Mouse (Mus musculus): ENCODE measurements around the gene Prr15. TPM values are rescaled to one million over a fixed set of nuclear protein-coding genes. Genes with fewer than 3 reads are reported as not detected.

Prr15 gene
- polyA plus RNA-seq, 1 experiment, result 0.35 TPM

- no peak overlapping the region for H3K27ac ChIP-seq (ENCODE audit: insufficient read depth, low read length)
- TF ChIP-seq CTCF (IDR thresholded peaks at IDR 0.05; ENCODE audit: borderline replicate concordance, insufficient read depth, low read length) (no peak), POLR2A (IDR thresholded peaks at IDR 0.05; ENCODE audit: low read depth, low read length) (no peak)
- H3K4me3 ChIP-seq (ENCODE audit: insufficient read depth, low read length), result no peak overlapping the region
- no peaks in the 10 kb centered on the region for H3K4me1 ChIP-seq (ENCODE audit: control insufficient read depth, insufficient read depth, low read length)
Measured at GRCm38 (mm10) chr6:54352931-54353690, 27.5 kb downstream of the Prr15 start.

- Histone ChIP-seq H3K4me1 (ENCODE audit: control insufficient read depth, insufficient read depth, low read length) (no peaks in the 10 kb centered on the region), H3K4me3 (ENCODE audit: insufficient read depth, low read length) (no peak overlapping the region), H3K27ac (ENCODE audit: insufficient read depth, low read length) (no peak overlapping the region)
- TF ChIP-seq POLR2A (IDR thresholded peaks at IDR 0.05; ENCODE audit: low read depth, low read length) (no peak), CTCF (IDR thresholded peaks at IDR 0.05; ENCODE audit: borderline replicate concordance, insufficient read depth, low read length) (no peak)
Measured at GRCm38 (mm10) chr6:54353698-54354097, 28.1 kb downstream of the Prr15 start.

GRCm38 (mm10) chr6:54355626-54356025, 30.0 kb downstream of the Prr15 start:
- H3K4me3 ChIP-seq (ENCODE audit: insufficient read depth, low read length), result no peak overlapping the region
- no peaks in the 10 kb centered on the region for H3K4me1 ChIP-seq (ENCODE audit: control insufficient read depth, insufficient read depth, low read length)
- no peak overlapping the region for H3K27ac ChIP-seq (ENCODE audit: insufficient read depth, low read length)
- TF ChIP-seq CTCF (IDR thresholded peaks at IDR 0.05; ENCODE audit: borderline replicate concordance, insufficient read depth, low read length) (no peak), POLR2A (IDR thresholded peaks at IDR 0.05; ENCODE audit: low read depth, low read length) (no peak)

- Histone ChIP-seq H3K4me3 (ENCODE audit: insufficient read depth, low read length) (no peak overlapping the region), H3K27ac (ENCODE audit: insufficient read depth, low read length) (no peak overlapping the region), H3K4me1 (ENCODE audit: control insufficient read depth, insufficient read depth, low read length) (0 out of 2 replicates have a peak, but pooled peaks cover 4% of the 10 kb centered on the region)
- TF ChIP-seq POLR2A (IDR thresholded peaks at IDR 0.05; ENCODE audit: low read depth, low read length) (no peak), CTCF (IDR thresholded peaks at IDR 0.05; ENCODE audit: borderline replicate concordance, insufficient read depth, low read length) (no peak)
Measured at GRCm38 (mm10) chr6:54362526-54363324, 37.1 kb downstream of the Prr15 start.

GRCm38 (mm10) chr6:54364406-54365136, 38.9 kb downstream of the Prr15 start:
- Histone ChIP-seq H3K27ac (ENCODE audit: insufficient read depth, low read length) (no peak overlapping the region), H3K4me1 (ENCODE audit: control insufficient read depth, insufficient read depth, low read length) (0 out of 2 replicates have a peak, but pooled peaks cover 4% of the 10 kb centered on the region), H3K4me3 (ENCODE audit: insufficient read depth, low read length) (no peak overlapping the region)
- TF ChIP-seq POLR2A (IDR thresholded peaks at IDR 0.05; ENCODE audit: low read depth, low read length), result no peak
- TF ChIP-seq CTCF (IDR thresholded peaks at IDR 0.05; ENCODE audit: borderline replicate concordance, insufficient read depth, low read length), result no peak

- Histone ChIP-seq H3K27ac (ENCODE audit: insufficient read depth, low read length) (no peak overlapping the region), H3K4me1 (ENCODE audit: control insufficient read depth, insufficient read depth, low read length) (0 out of 2 replicates have a peak, but pooled peaks cover 4% of the 10 kb centered on the region), H3K4me3 (ENCODE audit: insufficient read depth, low read length) (no peak overlapping the region)
- TF ChIP-seq POLR2A (IDR thresholded peaks at IDR 0.05; ENCODE audit: low read depth, low read length) (no peak), CTCF (IDR thresholded peaks at IDR 0.05; ENCODE audit: borderline replicate concordance, insufficient read depth, low read length) (no peak)
Measured at GRCm38 (mm10) chr6:54366607-54367006, 41.0 kb downstream of the Prr15 start.

- H3K27ac ChIP-seq (ENCODE audit: insufficient read depth, low read length), result no peak overlapping the region
- TF ChIP-seq POLR2A (IDR thresholded peaks at IDR 0.05; ENCODE audit: low read depth, low read length) (no peak), CTCF (IDR thresholded peaks at IDR 0.05; ENCODE audit: borderline replicate concordance, insufficient read depth, low read length) (peak; percentile 75)
- H3K4me3 ChIP-seq (ENCODE audit: insufficient read depth, low read length), result no peak overlapping the region
- 0 out of 2 replicates have a peak, but pooled peaks cover 4% of the 10 kb centered on the region for H3K4me1 ChIP-seq (ENCODE audit: control insufficient read depth, insufficient read depth, low read length)
Measured at GRCm38 (mm10) chr6:54368071-54368470, 42.4 kb downstream of the Prr15 start.

- Histone ChIP-seq H3K4me1 (ENCODE audit: control insufficient read depth, insufficient read depth, low read length) (no peaks in the 10 kb centered on the region), H3K4me3 (ENCODE audit: insufficient read depth, low read length) (no peak overlapping the region), H3K27ac (ENCODE audit: insufficient read depth, low read length) (no peak overlapping the region)
- TF ChIP-seq CTCF (IDR thresholded peaks at IDR 0.05; ENCODE audit: borderline replicate concordance, insufficient read depth, low read length) (no peak), POLR2A (IDR thresholded peaks at IDR 0.05; ENCODE audit: low read depth, low read length) (no peak)
Measured at GRCm38 (mm10) chr6:54369913-54370542, 44.4 kb downstream of the Prr15 start.

GRCm38 (mm10) chr6:54371874-54372273, 46.2 kb downstream of the Prr15 start:
- H3K4me3 ChIP-seq (ENCODE audit: insufficient read depth, low read length), result no peak overlapping the region
- TF ChIP-seq POLR2A (IDR thresholded peaks at IDR 0.05; ENCODE audit: low read depth, low read length) (no peak), CTCF (IDR thresholded peaks at IDR 0.05; ENCODE audit: borderline replicate concordance, insufficient read depth, low read length) (no peak)
- no peaks in the 10 kb centered on the region for H3K4me1 ChIP-seq (ENCODE audit: control insufficient read depth, insufficient read depth, low read length)
- no peak overlapping the region for H3K27ac ChIP-seq (ENCODE audit: insufficient read depth, low read length)

All from embryonic fibroblast, embryonic 13.5 days (primary cell).